Mouse (Mus musculus) limb, embryonic 14.5 days (tissue): ENCODE data around the gene Cep162. TPM values are rescaled to one million over a fixed set of nuclear protein-coding genes. Genes with fewer than 3 reads are reported as not detected.
A peak's percentile ranks its signal among the peaks of the same experiment; 100 is the strongest.

Experiments
- ATAC-seq: fragments of 200-750 bp; cut with Nextera tagmentation; 2 replicates; pipeline ENCODE4 v1.8.0; 2017; ENCODE audit warnings: low read depth, moderate number of reproducible peaks, moderate TSS enrichment; ENCODE audit not compliant: low FRiP score
- DNase-seq: peaks from one replicate; pipeline ENCODE4 v3.0.0-alpha.2; 2015; ENCODE audit warnings: low spot score
- H3K27ac ChIP-seq: fragments of 300-500 bp; sonication (generic); replicated peaks from 2 replicates; pipeline ENCODE4 v1.5.1; 2014; ENCODE audit warnings: low read depth, mild to moderate bottlenecking, low read length, moderate library complexity, mixed read lengths
- H3K27me3 ChIP-seq: fragments of 300-500 bp; sonication (generic); 2 replicates; pipeline ENCODE4 v1.6.1; 2014; ENCODE audit warnings: low read length, mixed read lengths; ENCODE audit not compliant: control insufficient read depth, insufficient read depth
- H3K36me3 ChIP-seq: fragments of 300-500 bp; sonication (generic); 2 replicates; pipeline ENCODE4 v1.6.1; 2014; ENCODE audit warnings: mild to moderate bottlenecking, low read length, moderate library complexity, mixed read lengths; ENCODE audit not compliant: control insufficient read depth, insufficient read depth
- H3K4me1 ChIP-seq: fragments of 300-500 bp; sonication (generic); 2 replicates; pipeline ENCODE4 v1.6.1; 2014; ENCODE audit warnings: antibody characterized with exemption, low read length, mixed read lengths; ENCODE audit not compliant: control insufficient read depth, insufficient read depth
- H3K4me2 ChIP-seq: fragments of 300-500 bp; sonication (generic); replicated peaks from 2 replicates; pipeline ENCODE4 v1.6.1; 2014; ENCODE audit warnings: low read depth, mild to moderate bottlenecking, low read length, moderate library complexity; ENCODE audit not compliant: severe bottlenecking
- H3K4me3 ChIP-seq: fragments of 300-500 bp; sonication (generic); replicated peaks from 2 replicates; pipeline ENCODE4 v1.5.1; 2014; ENCODE audit warnings: low read length
- H3K9ac ChIP-seq: fragments of 300-500 bp; sonication (generic); 2 replicates; pipeline ENCODE4 v1.6.1; 2014; ENCODE audit warnings: mild to moderate bottlenecking, low read depth, low read length, moderate library complexity; ENCODE audit not compliant: severe bottlenecking
- H3K9me3 ChIP-seq: fragments of 300-500 bp; sonication (generic); 2 replicates; pipeline ENCODE4 v1.6.1; 2016; ENCODE audit warnings: low read length; ENCODE audit not compliant: control insufficient read depth
- POLR2A ChIP-seq: fragments of 200-500 bp; IDR thresholded peaks from 2 replicates; pipeline ENCODE4 v1.8.0; 2012; ENCODE audit warnings: inconsistent platforms, mild to moderate bottlenecking, moderate library complexity, borderline replicate concordance; ENCODE audit not compliant: insufficient read depth, insufficient read length; ENCODE audit errors: extremely low read depth
- WGBS: fragments of 180-500 bp; shearing (Covaris S2); extraction: QIAGEN DNeasy Blood & Tissue Kit; methylation state at CpG from one replicate; pipeline ENCODE4 v1.1.7; 2014; 5-methylcytosine and 5-hydroxymethylcytosine counted together
- polyA plus RNA-seq, 2 experiments: library from polyadenylated mRNA; depleted of rRNA in 1 of 2; stranded (reverse) in 1 of 2; unstranded in 1 of 2; fragments of >200 nt; fragmentation: Nextera tagmentation in 1 of 2; extraction: Ambion mirVana in 1 of 2; gene quantifications; 2 replicates each; pipeline versions ENCODE4 v1.2.1 to v1.2.3; 2012 to 2014

Gene Cep162
- polyA plus RNA-seq, 2 experiments, result 5.3 to 5.5 TPM

- 43% methylated on average over 3 of the region's 3 CpGs for WGBS
- TF ChIP-seq POLR2A, result no peak
- Histone ChIP-seq H3K4me1 (no peaks in the 10 kb centered on the region), H3K36me3 (peaks cover 16% of the 10 kb centered on the region), H3K27me3 (no peaks in the 10 kb centered on the region), H3K4me3 (no peak overlapping the region), H3K9me3 (no peaks in the 10 kb centered on the region), H3K27ac (no peak overlapping the region), H3K4me2 (no peak overlapping the region), H3K9ac (no peak overlapping the region)
- ATAC-seq (no peak), DNase-seq (peak; percentile 50)
These were observed 7.2 kb downstream of the Cep162 start for GRCm38 (mm10) chr9:87248118-87248517.

GRCm38 (mm10) chr9:87247678-87248077, 7.7 kb downstream of the Cep162 start:
- no peaks in the 10 kb centered on the region for H3K27me3 ChIP-seq
- no peak for ATAC-seq
- TF ChIP-seq POLR2A, result no peak

GRCm38 (mm10) chr9:87213204-87213603, 42.1 kb downstream of the Cep162 start:
- WGBS, result 83% methylated on average over 4 of the region's 4 CpGs
- no peaks in the 10 kb centered on the region for H3K9me3 ChIP-seq
- H3K4me3 ChIP-seq, result no peak overlapping the region
- ATAC-seq (no peak), DNase-seq (no peak)
- H3K4me2 ChIP-seq, result no peak overlapping the region
- H3K9ac ChIP-seq, result no peak overlapping the region
- H3K36me3 ChIP-seq, result peaks cover 28% of the 10 kb centered on the region
- H3K27me3 ChIP-seq, result no peaks in the 10 kb centered on the region
- H3K27ac ChIP-seq, result no peak overlapping the region
- TF ChIP-seq POLR2A, result no peak
- no peaks in the 10 kb centered on the region for H3K4me1 ChIP-seq

More at GRCm38 (mm10) chr9:87247678-87248077, 7.7 kb downstream of the Cep162 start:
- no peak for DNase-seq
- Histone ChIP-seq H3K27ac (no peak overlapping the region), H3K9ac (no peak overlapping the region), H3K9me3 (no peaks in the 10 kb centered on the region), H3K4me3 (no peak overlapping the region), H3K4me2 (no peak overlapping the region), H3K4me1 (no peaks in the 10 kb centered on the region), H3K36me3 (peaks cover 20% of the 10 kb centered on the region)
- WGBS, result 84% methylated on average over 1 of the region's 1 CpGs

GRCm38 (mm10) chr9:87210830-87211339, 44.5 kb downstream of the Cep162 start:
- 95% methylated on average over 9 of the region's 9 CpGs for WGBS
- H3K36me3 ChIP-seq, result peaks cover 29% of the 10 kb centered on the region

GRCm38 (mm10) chr9:87202431-87202830, 52.9 kb downstream of the Cep162 start:
- peaks cover 47% of the 10 kb centered on the region for H3K36me3 ChIP-seq
- no peak overlapping the region for H3K9ac ChIP-seq
- no peak overlapping the region for H3K4me2 ChIP-seq
- TF ChIP-seq POLR2A, result no peak
- H3K9me3 ChIP-seq, result no peaks in the 10 kb centered on the region
- no peak for ATAC-seq
- no peak for DNase-seq
- no peak overlapping the region for H3K27ac ChIP-seq
- 93% methylated on average over 6 of the region's 6 CpGs for WGBS
- no peak overlapping the region for H3K4me3 ChIP-seq
- no peaks in the 10 kb centered on the region for H3K4me1 ChIP-seq
- no peaks in the 10 kb centered on the region for H3K27me3 ChIP-seq

More at GRCm38 (mm10) chr9:87210830-87211339, 44.5 kb downstream of the Cep162 start:
- no peak overlapping the region for H3K27ac ChIP-seq
- no peak for TF ChIP-seq POLR2A
- no peak for DNase-seq
- H3K4me2 ChIP-seq, result no peak overlapping the region
- no peak overlapping the region for H3K9ac ChIP-seq
- H3K4me3 ChIP-seq, result no peak overlapping the region
- H3K4me1 ChIP-seq, result no peaks in the 10 kb centered on the region
- H3K9me3 ChIP-seq, result no peaks in the 10 kb centered on the region
- no peaks in the 10 kb centered on the region for H3K27me3 ChIP-seq
- no peak for ATAC-seq
